Mouse (Mus musculus) c-Kit-positive CD71-positive TER-119-negative erythroid progenitor cells, embryonic 14.5 days (primary cell): Measurements from ENCODE around the gene Prrt2.
A peak's percentile ranks its signal among the peaks of the same experiment; 100 is the strongest.

Source experiments
- DNase-seq: peaks from one replicate; pipeline ENCODE4 v3.0.0-alpha.2; 2013; ENCODE audit warnings: low read depth

Prrt2 gene

GRCm38 (mm10) chr7:127020031-127020430 is 980 bp downstream of the Prrt2 start:
- no peak for DNase-seq

- no peak for DNase-seq
These were observed 1.6 kb downstream of the Prrt2 start for GRCm38 (mm10) chr7:127019306-127019960.

DNA sequence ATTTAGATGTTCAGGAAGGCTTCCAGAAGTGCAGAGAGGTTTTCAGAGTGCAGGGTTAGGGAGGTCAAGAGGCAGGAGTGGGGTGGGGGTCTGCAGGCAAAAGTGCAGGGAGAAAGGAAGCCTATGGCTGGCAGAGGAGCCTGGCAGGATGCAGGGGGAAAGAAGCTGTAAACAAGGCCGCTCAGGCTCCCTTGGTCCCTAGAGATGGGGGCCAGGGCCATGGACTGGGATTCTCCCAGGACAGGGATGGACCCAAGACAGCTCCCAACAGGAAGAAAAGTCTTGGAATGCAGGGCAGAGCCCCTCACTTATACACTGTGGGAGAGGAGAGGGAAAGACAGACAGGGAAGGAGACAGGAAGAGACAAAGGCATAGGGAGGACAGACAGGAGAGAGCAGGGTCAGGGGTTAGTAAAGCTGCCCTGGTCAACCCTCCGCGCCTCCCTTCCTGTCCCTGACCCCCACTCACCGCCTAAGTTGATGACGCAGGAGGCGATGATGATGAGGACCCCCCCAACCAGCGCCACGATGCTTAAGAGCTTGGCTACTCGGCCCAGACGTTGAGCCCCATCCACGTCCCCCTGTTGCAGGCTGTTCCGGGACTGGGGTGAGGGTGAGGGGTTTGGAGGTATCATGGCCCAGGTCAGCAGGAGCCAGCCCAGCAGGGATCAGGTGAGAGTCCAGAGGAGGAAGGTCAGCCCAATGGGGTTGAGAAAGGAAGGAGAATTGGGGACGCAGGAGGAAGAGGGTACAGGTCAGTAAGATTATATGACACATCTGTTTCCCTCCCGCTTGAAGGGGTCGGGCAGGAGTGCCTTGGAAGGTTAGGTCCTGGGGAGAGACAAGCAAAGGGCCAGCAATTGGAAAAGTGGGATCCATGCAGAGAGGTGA is 2.4 kb downstream of the Prrt2 start:
- DNase-seq = no peak

GRCm38 (mm10) chr7:127017950-127018345 is 3.1 kb downstream of the Prrt2 start:
- no peak for DNase-seq

- DNase-seq = peak; percentile 100
These were observed 3.8 kb downstream of the Prrt2 start, which contains the start of gene Pagr1a for GRCm38 (mm10) chr7:127016971-127017949. Pagr1a (minus strand) TSS chr7:127017352.

GRCm38 (mm10) chr7:127016486-127016938 is 4.5 kb downstream of the Prrt2 start:
- DNase-seq = no peak

DNA sequence TGATC is 4.7 kb downstream of the Prrt2 start, which contains the start of gene Pagr1b:
Pagr1b (minus strand) TSS at position 4 of the 5 bp plus-strand sequence.
- no peak for DNase-seq

DNA sequence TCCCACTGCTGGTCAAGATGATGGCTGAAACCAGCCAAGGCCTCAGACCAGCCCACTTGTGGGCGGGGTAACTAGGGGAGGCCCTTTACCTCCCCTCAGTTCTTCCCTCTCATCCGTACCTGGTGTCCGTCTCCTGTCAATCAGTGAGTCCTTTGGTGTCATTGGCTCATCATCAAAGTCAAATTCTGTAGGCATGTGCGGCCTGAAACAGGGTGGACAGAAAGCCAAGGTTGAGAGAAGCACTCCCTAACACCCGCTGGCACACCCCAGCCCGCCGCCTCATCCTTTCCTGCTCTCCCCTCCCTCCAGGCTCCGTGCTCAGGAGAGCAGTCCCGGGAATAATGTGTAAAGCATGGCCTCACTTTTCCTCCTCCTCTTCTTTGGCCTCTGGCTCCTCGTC is 4.9 kb downstream of the Prrt2 start:
- no peak for DNase-seq

DNA sequence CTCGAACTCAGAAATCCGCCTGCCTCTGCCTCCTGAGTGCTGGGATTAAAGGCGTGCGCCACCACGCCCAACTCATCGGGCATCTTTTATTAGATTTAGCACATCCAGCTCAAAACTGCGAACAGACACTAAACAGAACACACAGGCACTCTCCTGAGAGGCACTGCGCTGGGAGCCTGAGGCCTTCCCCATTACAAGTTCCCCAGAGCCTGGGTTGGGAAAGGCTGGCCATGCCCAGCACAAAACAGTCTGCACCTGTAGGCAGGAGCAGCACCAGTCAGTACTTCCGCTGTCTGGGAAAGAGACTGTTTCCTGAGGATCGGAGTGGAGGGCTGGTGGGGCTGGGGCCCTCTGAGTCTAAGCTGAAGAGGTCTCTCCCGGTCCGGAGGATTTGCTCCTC is 6.0 kb downstream of the Prrt2 start:
- DNase-seq = no peak

DNA sequence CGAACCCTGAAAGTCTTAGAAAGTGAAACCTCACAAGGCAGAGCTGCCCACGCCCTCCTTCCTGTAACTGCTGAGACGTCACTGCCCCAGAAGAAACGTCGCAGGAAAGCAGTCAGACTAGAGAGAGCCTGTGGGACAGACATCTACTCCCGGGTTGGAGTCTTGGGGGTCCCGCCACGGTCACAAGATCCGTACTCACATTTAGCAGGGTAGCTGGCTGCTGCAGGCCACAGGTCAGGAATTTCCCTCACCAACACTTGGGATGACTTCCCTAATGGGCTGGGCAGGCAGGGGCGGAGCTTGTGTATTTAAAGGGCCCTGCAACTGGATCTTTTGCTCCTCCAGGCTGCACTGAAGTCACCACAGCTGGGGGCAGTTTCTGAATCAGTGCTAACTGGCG is 6.7 kb downstream of the Prrt2 start, which contains the start of gene Mvp:
Mvp (minus strand) TSS at position 302 of the 400 bp plus-strand sequence.
- DNase-seq = no peak

- no peak for DNase-seq
These were observed 7.6 kb downstream of the Prrt2 start for GRCm38 (mm10) chr7:127013385-127013784.

GRCm38 (mm10) chr7:127012845-127013244 is 8.2 kb downstream of the Prrt2 start:
- no peak for DNase-seq

- DNase-seq = no peak
These were observed 8.6 kb downstream of the Prrt2 start for GRCm38 (mm10) chr7:127012374-127012773.

DNA sequence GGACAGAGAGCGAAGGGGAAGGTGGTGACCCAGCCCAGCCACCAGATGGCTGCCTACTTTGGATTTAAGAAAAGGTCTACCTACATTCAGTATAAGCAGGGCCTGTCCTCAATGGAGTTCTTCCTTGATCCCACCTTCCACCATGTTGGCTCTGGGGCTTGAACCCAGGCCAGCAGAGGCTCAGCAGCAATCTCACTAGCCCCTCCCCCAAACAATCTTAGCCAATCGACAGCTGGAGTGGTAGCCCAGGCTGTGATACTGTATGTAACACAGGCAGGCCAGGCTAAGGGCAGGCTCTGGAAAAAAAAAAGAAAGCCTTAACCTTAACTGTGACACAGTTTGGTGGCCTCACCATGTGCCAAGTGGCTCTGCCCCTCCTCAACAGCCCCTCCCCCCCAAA is 9.3 kb downstream of the Prrt2 start:
- DNase-seq = no peak

GRCm38 (mm10) chr7:127011051-127011450 is 10.0 kb downstream of the Prrt2 start:
- no peak for DNase-seq

- no peak for DNase-seq
These were observed 11.5 kb downstream of the Prrt2 start for GRCm38 (mm10) chr7:127009307-127010085.

DNA sequence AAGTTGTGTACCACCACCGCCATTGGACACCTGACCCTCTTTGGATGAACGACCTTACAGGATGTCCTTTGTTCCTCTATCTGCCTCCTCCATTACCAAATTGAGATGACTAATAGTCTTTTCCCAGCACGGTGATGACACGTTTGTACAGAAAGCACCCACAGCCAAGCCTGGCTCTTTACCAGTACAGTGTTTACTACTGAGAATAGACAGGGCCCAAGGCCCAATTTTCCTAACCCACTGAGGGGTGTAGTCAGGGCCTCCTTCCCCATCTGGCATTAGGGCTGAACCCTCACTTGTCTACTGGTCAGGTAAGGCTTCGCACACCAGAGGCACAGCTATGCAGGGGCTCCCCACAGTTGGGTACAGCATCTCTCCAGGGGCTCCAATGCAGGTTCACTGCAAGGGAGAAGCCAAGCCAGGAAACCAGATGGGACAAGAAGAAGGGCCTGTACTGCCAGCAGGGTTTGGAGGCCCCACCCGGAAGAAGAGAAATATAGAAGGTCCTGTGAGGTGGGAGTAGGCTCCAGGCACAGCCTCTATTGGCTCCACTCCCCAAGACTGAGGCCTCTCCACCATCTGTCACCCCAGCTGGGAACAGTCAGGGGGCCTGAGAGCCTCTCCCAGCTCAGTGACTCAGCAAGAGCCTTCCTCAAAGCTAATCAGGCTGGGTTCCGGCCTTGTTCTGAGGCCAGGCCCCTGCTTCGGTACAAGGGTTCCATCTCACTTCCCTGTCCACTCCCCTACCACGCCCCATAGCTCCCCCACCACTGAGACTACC is 12.6 kb downstream of the Prrt2 start:
- DNase-seq = peak; percentile 63

GRCm38 (mm10) chr7:127007313-127008024 is 13.5 kb downstream of the Prrt2 start:
- no peak for DNase-seq

- no peak for DNase-seq
These were observed 16.7 kb downstream of the Prrt2 start for GRCm38 (mm10) chr7:127004122-127004875.

DNA sequence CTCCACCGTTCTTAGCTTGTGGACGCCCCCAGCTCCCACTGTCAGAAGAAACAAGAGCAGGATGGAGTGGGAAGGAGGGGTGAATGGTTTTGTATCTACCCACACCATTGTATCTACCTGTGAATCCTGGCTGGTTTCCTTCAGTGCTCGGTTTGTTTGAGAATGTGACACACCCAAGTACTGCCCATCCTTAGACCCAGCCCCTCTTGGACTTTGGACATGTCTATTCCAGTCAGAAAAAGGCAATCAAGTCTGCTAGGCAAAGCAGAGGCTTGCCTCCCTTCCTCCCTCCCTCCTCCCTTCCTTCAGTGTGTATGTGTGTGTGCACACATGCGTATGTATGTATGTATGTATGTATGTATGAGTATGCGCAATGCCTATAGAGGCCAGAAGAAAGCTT is 17.4 kb downstream of the Prrt2 start:
- DNase-seq = no peak
